Mouse (Mus musculus): ENCODE measurements at regions not wholly inside any gene's neighbourhood (a gene's known extent, or its start where the extent isn't known, plus 50 kb on each side); places are given as distances from the start of the nearest gene placed in this dataset.

DNA sequence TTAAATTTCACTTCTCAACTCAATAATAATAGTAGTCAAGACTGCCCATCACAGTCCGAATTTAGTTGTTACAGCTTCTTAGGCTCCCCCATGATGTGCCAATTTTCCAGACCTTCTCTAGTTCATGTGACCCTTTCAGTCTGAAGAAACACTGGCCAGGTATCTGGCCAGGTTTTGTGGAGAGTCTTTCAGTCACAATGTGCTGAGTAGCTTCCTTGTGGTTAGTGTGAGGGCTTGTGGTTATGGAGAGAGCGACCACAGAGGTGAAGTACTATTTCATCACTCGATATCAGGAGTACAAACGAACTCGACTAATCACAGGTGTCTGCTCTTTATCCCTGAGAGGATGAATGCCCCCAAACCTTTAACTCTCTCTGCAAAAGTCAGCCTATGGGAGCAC, 56.0 kb upstream of the F13a1 start:
- ATAC-seq, result no peak
- TF ChIP-seq CTCF (IDR thresholded peaks at IDR 0.05), result no peak
- in situ Hi-C loops (cut with MboI; ENCODE audit: low pct_unique_long_range_greater_than_20kb), result no loop called here
- peaks cover 8% of the 10 kb centered on the region for H3K27me3 ChIP-seq
- ChIA-PET CTCF (no interaction called here), POLR2A (no interaction called here)
- DNase-seq (ENCODE audit: low read depth, low spot score), result no peak

DNA sequence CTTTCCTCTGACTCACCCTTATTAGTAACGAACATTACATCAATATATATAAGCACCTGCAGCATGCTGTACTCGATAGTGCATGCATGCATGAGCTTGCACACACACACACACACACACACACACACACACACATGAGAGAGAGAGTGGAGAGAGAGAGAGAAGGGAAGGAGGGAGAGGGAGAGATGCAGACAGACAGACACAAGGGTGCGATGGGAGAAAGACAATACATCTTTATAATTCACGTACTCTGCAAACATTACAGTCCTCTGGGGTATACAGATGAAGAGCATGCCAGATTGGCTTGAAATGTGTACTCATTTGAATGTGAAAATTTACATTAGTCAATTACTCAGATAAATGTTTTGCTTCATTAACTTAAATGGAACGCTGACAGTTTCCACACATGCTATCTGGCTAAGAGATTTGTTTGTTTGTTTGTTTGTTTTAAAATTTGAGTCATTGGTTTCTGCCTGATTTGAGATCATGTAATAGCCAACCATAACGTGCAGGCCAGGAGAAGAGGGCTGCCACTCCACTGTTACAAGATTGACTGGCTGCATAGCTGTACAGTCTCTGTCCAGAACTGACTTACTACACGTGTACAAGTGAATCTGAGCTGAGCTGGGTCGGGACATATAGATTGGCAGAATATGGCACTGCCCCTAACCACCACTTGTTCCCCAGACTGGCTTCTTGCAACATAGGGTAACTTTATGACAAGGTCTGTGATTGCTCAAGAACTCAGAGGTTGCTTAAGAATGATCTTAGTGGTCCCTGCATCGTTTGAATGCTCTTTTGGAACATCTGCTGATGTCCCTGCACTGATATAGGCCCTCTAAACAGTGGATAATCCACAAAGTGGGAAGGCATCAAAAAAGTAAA, 54.6 kb upstream of the F13a1 start:
- POLR2A ChIA-PET, result no interaction called here
- DNase-seq (ENCODE audit: low read depth, low spot score) (no peak), ATAC-seq (no peak)
- H3K27me3 ChIP-seq, result peaks cover 8% of the 10 kb centered on the region
- in situ Hi-C loops (cut with MboI; ENCODE audit: low pct_unique_long_range_greater_than_20kb), result no loop called here
- TF ChIP-seq CTCF (IDR thresholded peaks at IDR 0.05), result no peak
- CTCF ChIA-PET, result no interaction called here

DNA sequence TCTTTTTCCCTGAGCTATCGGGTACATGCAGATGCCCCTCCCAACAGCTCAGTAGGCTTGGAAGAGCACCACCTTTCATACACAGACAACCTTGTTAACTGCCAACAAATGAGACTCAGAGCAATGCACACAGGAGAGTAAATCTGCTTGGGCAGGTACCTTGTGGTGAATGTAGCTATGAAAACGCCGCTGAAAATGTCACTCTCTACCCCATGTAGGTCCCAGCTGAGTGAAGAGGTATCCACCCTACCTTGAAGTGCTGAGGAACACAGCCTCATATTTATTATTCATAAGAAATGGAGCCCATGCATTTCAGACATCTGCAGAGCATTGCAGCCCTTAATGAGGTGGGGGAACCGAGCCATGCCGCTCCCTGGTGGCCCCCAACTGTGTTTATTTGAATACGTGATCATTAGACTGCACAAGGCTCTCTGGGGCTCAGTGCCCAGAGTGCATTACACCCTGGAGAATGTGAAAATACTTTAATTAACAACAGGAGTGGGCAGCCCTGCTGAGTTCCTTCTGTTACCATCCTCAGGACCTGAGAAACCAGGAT, 53.8 kb upstream of the F13a1 start:
- TF ChIP-seq CTCF (IDR thresholded peaks at IDR 0.05), result no peak
- in situ Hi-C loops (cut with MboI; ENCODE audit: low pct_unique_long_range_greater_than_20kb), result no loop called here
- no peak for DNase-seq (ENCODE audit: low read depth, low spot score)
- no peak for ATAC-seq
- CTCF ChIA-PET, result no interaction called here
- POLR2A ChIA-PET, result no interaction called here
- H3K27me3 ChIP-seq, result peaks cover 8% of the 10 kb centered on the region

DNA sequence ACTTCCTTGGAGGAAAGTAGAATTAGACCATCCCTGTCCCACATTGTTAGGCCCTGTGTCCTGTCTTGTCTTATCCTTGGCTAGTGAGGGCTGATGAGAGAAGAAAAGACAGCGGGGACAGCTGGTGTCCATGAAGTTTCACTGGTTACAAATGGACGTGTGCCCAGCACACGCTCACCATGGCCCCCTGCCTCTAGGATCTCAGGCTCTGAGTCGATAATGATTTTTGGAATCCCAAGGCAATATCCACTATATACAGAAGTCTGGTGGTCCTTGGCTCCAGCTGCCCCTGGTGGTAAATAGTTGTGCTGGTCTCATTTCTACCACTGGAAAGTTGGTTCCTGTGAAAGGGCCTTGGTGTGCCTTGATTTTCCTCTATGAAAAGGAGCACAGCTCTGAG, 51.7 kb upstream of the F13a1 start:
- ATAC-seq (no peak), DNase-seq (ENCODE audit: low read depth, low spot score) (no peak)
- TF ChIP-seq CTCF (IDR thresholded peaks at IDR 0.05), result no peak
- H3K27me3 ChIP-seq, result no peaks in the 10 kb centered on the region
- in situ Hi-C loops (cut with MboI; ENCODE audit: low pct_unique_long_range_greater_than_20kb), result no loop called here
- CTCF ChIA-PET, result no interaction called here
- POLR2A ChIA-PET, result interaction anchor here (0.6 kb wide), 1 partner anchor 1892 kb away, joined by 5 read pairs; no protein-coding TSS in a partner anchor
